ENCODE assay signal across 18 mouse cellular contexts in the genomic region with DNA sequence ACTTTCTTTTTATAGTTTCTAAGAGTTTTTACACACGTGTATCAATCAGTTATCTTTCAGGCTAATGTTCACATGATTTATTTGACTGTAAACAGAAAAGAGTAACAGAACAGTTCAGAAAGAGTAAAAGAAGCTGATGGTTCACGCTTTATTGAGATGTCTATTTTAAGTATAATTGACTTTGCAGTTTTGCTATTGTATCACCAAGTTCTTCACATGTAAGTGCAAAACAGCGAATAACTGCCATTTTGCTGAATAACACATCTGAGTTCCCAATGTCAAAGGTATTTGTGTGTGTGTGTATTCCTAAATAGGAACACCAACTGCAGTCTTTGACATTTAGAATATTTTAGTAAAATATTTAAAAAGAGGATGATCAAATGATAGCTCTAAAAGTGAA.
A peak's percentile ranks its signal among the peaks of the same experiment; 100 is the strongest.
DNase-seq lines count a peak whose midpoint lies in the region; ATAC-seq lines count a peak whose summit lies in the region.
"Had no signal": no experiment of that assay in that cellular context is flagged by ENCODE, and none has a peak within 500 bp of the region (broad histone marks: within the 10 kb centered on the region; RNA-seq: fewer than 3 reads in every experiment).

No protein-coding gene starts in this region.

- H3K4me2 ChIP-seq in forebrain, embryonic 13.5 days = peak overlapping the region; percentile 85
- peak overlapping the region; percentile 87 for H3K4me2 ChIP-seq in hindbrain, embryonic 14.5 days (replicated peaks)
- H3K4me2 ChIP-seq in midbrain, embryonic 15.5 days = peak overlapping the region; percentile 64
- H3K4me2 ChIP-seq in liver, embryonic 12.5 days = no peak overlapping the region
- H3K4me2 ChIP-seq in liver, embryonic 11.5 days = no peak overlapping the region
- H3K4me2 ChIP-seq: embryonic facial prominence, embryonic 12.5 days; heart, embryonic 11.5 days; liver, embryonic 15.5 days had no signal

- ATAC-seq in forebrain, embryonic 13.5 days = no peak
- ATAC-seq in hindbrain, embryonic 14.5 days (ENCODE audit: low FRiP score) = no peak
- ATAC-seq in midbrain, embryonic 15.5 days (replicated peaks) = no peak
- ATAC-seq in liver, embryonic 12.5 days = no peak
- ATAC-seq in liver, embryonic 11.5 days (replicated peaks; ENCODE audit: low FRiP score) = no peak

- 36% methylated on average over 3 of the region's 3 CpGs for WGBS in forebrain, embryonic 13.5 days
- whole genome bisulfite sequencing in hindbrain, embryonic 14.5 days = 46% methylated on average over 3 of the region's 3 CpGs
- whole genome bisulfite sequencing in midbrain, embryonic 15.5 days = 35% methylated on average over 3 of the region's 3 CpGs
- WGBS in liver, embryonic 12.5 days (ENCODE audit: insufficient replicate concordance) = 57% methylated on average over 3 of the region's 3 CpGs
- 73% methylated on average over 3 of the region's 3 CpGs for WGBS in liver, embryonic 11.5 days

- H3K9me3 ChIP-seq in forebrain, embryonic 13.5 days (replicated peaks) = no peaks in the 10 kb centered on the region
- H3K9me3 ChIP-seq in hindbrain, embryonic 14.5 days (ENCODE audit: control insufficient read depth, low read length) = no peaks in the 10 kb centered on the region
- no peaks in the 10 kb centered on the region for H3K9me3 ChIP-seq in midbrain, embryonic 15.5 days
- no peaks in the 10 kb centered on the region for H3K9me3 ChIP-seq in liver, embryonic 12.5 days (replicated peaks)
- H3K9me3 ChIP-seq in liver, embryonic 11.5 days (ENCODE audit: control insufficient read depth, low read length) = no peaks in the 10 kb centered on the region
- H3K9me3 ChIP-seq: embryonic facial prominence, embryonic 12.5 days; liver, embryonic 15.5 days had no signal

- no peaks in the 10 kb centered on the region for H3K27me3 ChIP-seq in forebrain, embryonic 13.5 days
- no peaks in the 10 kb centered on the region for H3K27me3 ChIP-seq in hindbrain, embryonic 14.5 days (ENCODE audit: control insufficient read depth, insufficient read depth, low read length)
- H3K27me3 ChIP-seq in midbrain, embryonic 15.5 days (replicated peaks) = no peaks in the 10 kb centered on the region
- peaks cover 72% of the 10 kb centered on the region for H3K27me3 ChIP-seq in liver, embryonic 12.5 days (replicated peaks)
- H3K27me3 ChIP-seq in liver, embryonic 11.5 days (replicated peaks; ENCODE audit: control insufficient read depth, insufficient read depth, low read length) = peaks cover 68% of the 10 kb centered on the region

- peak; percentile 24 for DNase-seq in Muller cell, postnatal 12 days (ENCODE audit: inconsistent ontology term)
- DNase-seq in hindbrain, embryonic 14.5 days (ENCODE audit: low spot score) = peak; percentile 63
- no peak for DNase-seq in ovary, postnatal 10 days (ENCODE audit: low spot score)
- no peak for DNase-seq in lung, adult 18-20 months
- DNase-seq in liver, embryonic 11.5 days (ENCODE audit: low spot score) = no peak
- DNase-seq: B cell, adult 2 months; cerebellum, adult 11 months; cerebellum, postnatal 36 days; gastrocnemius, postnatal 14 days; heart, postnatal 4 days; kidney, adult 2 months; thymus, postnatal 36 days had no signal

- peak overlapping the region; percentile 99 for H3K9ac ChIP-seq in forebrain, embryonic 13.5 days
- peak overlapping the region; percentile 95 for H3K9ac ChIP-seq in hindbrain, embryonic 14.5 days
- H3K9ac ChIP-seq in midbrain, embryonic 15.5 days = peak overlapping the region; percentile 27; the same call in 1 of the 2 replicates
- no peak overlapping the region for H3K9ac ChIP-seq in liver, embryonic 12.5 days
- no peak overlapping the region for H3K9ac ChIP-seq in liver, embryonic 11.5 days (ENCODE audit: low read depth, low read length)
- H3K9ac ChIP-seq: embryonic facial prominence, embryonic 12.5 days; liver, embryonic 15.5 days had no signal

- peak overlapping the region; percentile 99 for H3K27ac ChIP-seq in forebrain, embryonic 13.5 days
- H3K27ac ChIP-seq in hindbrain, embryonic 14.5 days = peak overlapping the region; percentile 100
- peak overlapping the region; percentile 68 for H3K27ac ChIP-seq in midbrain, embryonic 15.5 days
- H3K27ac ChIP-seq in liver, embryonic 12.5 days = no peak overlapping the region
- no peak overlapping the region for H3K27ac ChIP-seq in liver, embryonic 11.5 days (ENCODE audit: low read depth, low read length)
- H3K27ac ChIP-seq: embryonic facial prominence, embryonic 12.5 days; liver, embryonic 15.5 days had no signal

- H3K4me1 ChIP-seq in forebrain, embryonic 13.5 days = peaks cover 33% of the 10 kb centered on the region
- peaks cover 29% of the 10 kb centered on the region for H3K4me1 ChIP-seq in hindbrain, embryonic 14.5 days (replicated peaks; ENCODE audit: control insufficient read depth, insufficient read depth, low read length)
- peaks cover 26% of the 10 kb centered on the region for H3K4me1 ChIP-seq in midbrain, embryonic 15.5 days
- no peaks in the 10 kb centered on the region for H3K4me1 ChIP-seq in liver, embryonic 12.5 days
- no peaks in the 10 kb centered on the region for H3K4me1 ChIP-seq in liver, embryonic 11.5 days (replicated peaks; ENCODE audit: control insufficient read depth, insufficient read depth, low read length)
- H3K4me1 ChIP-seq: embryonic facial prominence, embryonic 12.5 days; liver, embryonic 15.5 days had no signal

- peak overlapping the region; percentile 72 for H3K4me3 ChIP-seq in forebrain, embryonic 13.5 days
- peak overlapping the region; percentile 90 for H3K4me3 ChIP-seq in hindbrain, embryonic 14.5 days (replicated peaks; ENCODE audit: low read length)
- peak overlapping the region; percentile 16; the same call in 1 of the 2 replicates for H3K4me3 ChIP-seq in midbrain, embryonic 15.5 days
- H3K4me3 ChIP-seq in liver, embryonic 12.5 days = no peak overlapping the region
- no peak overlapping the region for H3K4me3 ChIP-seq in liver, embryonic 11.5 days (ENCODE audit: low read depth, low read length)
- H3K4me3 ChIP-seq: embryonic facial prominence, embryonic 12.5 days; liver, embryonic 15.5 days had no signal

- peaks cover 38% of the 10 kb centered on the region for H3K36me3 ChIP-seq in forebrain, embryonic 13.5 days (ENCODE audit: poor library complexity, severe bottlenecking)
- peaks cover 48% of the 10 kb centered on the region for H3K36me3 ChIP-seq in hindbrain, embryonic 14.5 days (replicated peaks; ENCODE audit: control insufficient read depth, insufficient read depth)
- H3K36me3 ChIP-seq in midbrain, embryonic 15.5 days (replicated peaks) = no peaks in the 10 kb centered on the region
- no peaks in the 10 kb centered on the region for H3K36me3 ChIP-seq in liver, embryonic 12.5 days
- H3K36me3 ChIP-seq in liver, embryonic 11.5 days (ENCODE audit: control insufficient read depth, insufficient read depth, low read length) = no peaks in the 10 kb centered on the region
- H3K36me3 ChIP-seq: embryonic facial prominence, embryonic 12.5 days; liver, embryonic 15.5 days had no signal

Comparison
In these comparisons a context has a peak if more than half of its experiments do, and no peak if none do; other contexts are left out.
1. DNase-seq: peak in Muller cell, postnatal 12 days (single experiment) and hindbrain, embryonic 14.5 days (single experiment); none in ovary, postnatal 10 days (single experiment), lung, adult 18-20 months (0 of 2) and liver, embryonic 11.5 days (single experiment).
2. H3K27ac ChIP-seq: peak in forebrain, embryonic 13.5 days (single experiment), hindbrain, embryonic 14.5 days (single experiment) and midbrain, embryonic 15.5 days (single experiment); none in liver, embryonic 12.5 days (single experiment) and liver, embryonic 11.5 days (single experiment).
3. H3K4me2 ChIP-seq: peak in forebrain, embryonic 13.5 days (single experiment), hindbrain, embryonic 14.5 days (single experiment) and midbrain, embryonic 15.5 days (single experiment); none in liver, embryonic 12.5 days (single experiment) and liver, embryonic 11.5 days (single experiment).
4. H3K4me3 ChIP-seq: peak in forebrain, embryonic 13.5 days (single experiment), hindbrain, embryonic 14.5 days (single experiment) and midbrain, embryonic 15.5 days (single experiment); none in liver, embryonic 12.5 days (single experiment) and liver, embryonic 11.5 days (single experiment).
5. H3K9ac ChIP-seq: peak in forebrain, embryonic 13.5 days (single experiment), hindbrain, embryonic 14.5 days (single experiment) and midbrain, embryonic 15.5 days (single experiment); none in liver, embryonic 12.5 days (single experiment) and liver, embryonic 11.5 days (single experiment).